Mouse (Mus musculus) CD8-positive naive resting alpha-beta T cell, adult 57 days (primary cell): Measurements from ENCODE around the gene Gm7982. TPM values are rescaled to one million over a fixed set of nuclear protein-coding genes. Genes with fewer than 3 reads are reported as not detected.

ENCODE experiments used
- total RNA-seq: library from RNA; stranded (reverse); gene quantifications from one replicate; pipeline ENCODE4 v1.2.4, GENCODE M21; 2023

Gene Gm7982
- not detected for total RNA-seq

DNA sequence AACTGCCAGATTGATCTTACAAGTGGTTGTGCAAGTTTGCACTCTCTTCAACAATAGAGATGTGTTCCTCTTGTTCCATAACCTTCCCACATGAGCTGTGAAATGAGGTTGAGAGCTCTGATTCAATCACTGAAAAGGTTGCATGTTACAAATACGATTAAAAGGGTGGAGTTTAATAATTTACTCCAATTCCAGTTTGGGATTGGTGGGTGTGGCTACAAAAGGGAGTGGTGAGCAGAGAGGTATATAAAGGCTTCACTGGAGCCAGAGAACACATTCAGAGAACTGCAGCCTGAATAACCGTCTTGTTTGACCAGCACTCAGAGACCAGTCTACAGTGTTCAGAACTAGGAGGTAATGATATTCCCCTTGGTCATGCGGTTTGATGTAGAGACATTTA lies at the start of gene Gm7982:
Gm7982 (plus strand) TSS at position 301 of the 400 bp plus-strand sequence.

GRCm38 (mm10) chr5:95736073-95736472 lies 5.7 kb upstream of the Gm7982 start, which contains the start of gene Gm7978:
TSS of gene Gm7978 (minus strand) at chr5:95736173.

GRCm38 (mm10) chr5:95775690-95776089 lies 33.9 kb downstream of the Gm7982 start, which contains the start of gene E330014E10Rik:
TSS of gene E330014E10Rik (plus strand) at chr5:95775990.

Other genes with a start within 250 kb of the Gm7982 start
- not detected for gene Gm3286, start 231.3 kb upstream of the Gm7982 start, total RNA-seq
- not detected for gene Gm7971, start 147.1 kb upstream of the Gm7982 start, total RNA-seq
- not detected for gene Gm7978, start 5.8 kb upstream of the Gm7982 start, total RNA-seq
- not detected for gene E330014E10Rik, start 34.0 kb downstream of the Gm7982 start, total RNA-seq
- not detected for gene Cxcl13, start 214.9 kb downstream of the Gm7982 start, total RNA-seq